Mouse (Mus musculus) kidney, postnatal 36 days (tissue): ENCODE results near the gene 9630041A04Rik.

ENCODE experiments used
- DNase-seq, 2 experiments: peaks; one replicate each; pipeline ENCODE4 v3.0.0; 2021 to 2022; ENCODE audit warnings: mixed read lengths in 2 of 2

Gene 9630041A04Rik

DNA sequence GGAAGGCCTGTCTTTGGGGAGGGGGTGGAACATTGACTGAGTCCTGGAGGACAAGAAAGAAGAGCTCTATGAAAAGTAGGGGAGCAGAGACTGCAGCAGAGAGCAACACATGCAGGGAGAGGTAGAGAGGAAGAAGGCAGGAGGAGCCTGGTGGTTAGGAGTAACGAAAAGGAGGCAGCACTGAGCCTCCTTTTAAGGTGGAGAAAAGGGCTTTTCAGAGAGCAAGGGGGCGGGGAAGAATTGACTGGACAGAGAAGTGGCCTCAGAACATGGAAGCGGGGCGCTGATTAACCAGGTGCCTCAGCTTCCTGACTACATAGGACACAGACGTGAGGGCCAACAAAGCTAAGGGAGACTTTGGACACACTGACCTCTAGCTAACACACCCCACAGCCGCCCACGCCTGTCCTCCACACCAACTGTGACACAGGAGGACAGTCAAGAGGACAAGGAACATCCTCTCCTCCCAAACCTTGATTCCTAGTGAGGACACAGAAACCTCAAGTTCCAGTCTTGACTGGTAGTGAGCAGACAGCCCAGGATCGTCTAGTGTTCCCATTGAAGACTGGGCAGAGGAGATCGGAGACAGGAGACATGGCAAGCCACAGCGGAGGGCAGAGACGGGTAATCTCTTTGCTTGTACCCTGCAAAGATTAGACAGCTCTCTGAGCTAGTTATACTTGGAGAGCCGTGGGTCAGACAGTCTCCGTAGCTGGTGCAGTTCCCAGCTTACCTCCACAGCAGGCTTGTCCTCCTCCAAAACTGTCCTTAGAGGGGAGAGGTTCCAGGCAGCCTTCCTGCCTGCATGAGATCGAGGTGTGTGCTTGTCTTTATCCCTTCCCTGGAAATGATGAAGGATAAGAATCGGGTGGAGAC, at the start of gene 9630041A04Rik:
TSS of gene 9630041A04Rik (plus strand) at position 246 of the 876 bp plus-strand sequence.
- peak; percentile 4 to 14 for DNase-seq

DNA sequence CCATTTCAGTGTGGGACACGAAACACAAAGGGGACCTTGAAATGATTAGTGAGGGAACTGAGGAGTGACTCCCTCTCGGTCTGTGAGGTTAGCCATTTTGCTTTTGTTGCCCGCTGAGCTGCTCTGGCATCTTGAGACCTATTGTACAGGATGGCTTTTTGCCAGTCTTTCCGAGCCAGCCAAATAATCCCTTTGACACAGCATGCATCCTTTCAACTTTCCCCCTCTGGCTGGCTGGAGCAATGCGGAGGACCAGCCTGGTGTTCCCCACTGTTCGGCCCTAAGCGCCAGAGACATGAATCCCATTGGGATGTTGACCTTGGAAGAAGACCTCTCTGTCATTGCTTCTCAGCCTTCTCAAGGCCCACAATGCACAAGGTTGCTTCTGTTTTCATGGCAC, 37.7 kb upstream of the 9630041A04Rik start:
- no peak for DNase-seq

DNA sequence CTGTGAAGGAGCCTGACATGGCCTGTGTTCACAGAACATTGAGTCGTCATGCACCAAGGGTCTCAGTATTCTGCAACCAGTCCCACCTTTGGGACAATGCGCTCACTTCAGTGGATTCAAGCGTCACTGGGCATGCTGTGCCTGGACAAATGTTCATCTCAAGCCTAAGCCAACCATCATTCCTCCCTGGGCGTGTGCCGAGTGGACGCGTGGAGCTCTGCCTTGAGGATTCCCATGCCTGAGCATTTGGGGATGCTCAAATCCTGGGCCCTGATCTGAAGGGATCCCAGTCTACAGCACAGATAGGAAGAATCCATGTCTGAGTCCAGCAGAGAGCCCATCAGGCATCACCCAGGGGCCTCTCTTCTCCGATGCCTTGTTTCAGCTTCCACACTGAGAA, 36.0 kb upstream of the 9630041A04Rik start:
- no peak for DNase-seq

DNA sequence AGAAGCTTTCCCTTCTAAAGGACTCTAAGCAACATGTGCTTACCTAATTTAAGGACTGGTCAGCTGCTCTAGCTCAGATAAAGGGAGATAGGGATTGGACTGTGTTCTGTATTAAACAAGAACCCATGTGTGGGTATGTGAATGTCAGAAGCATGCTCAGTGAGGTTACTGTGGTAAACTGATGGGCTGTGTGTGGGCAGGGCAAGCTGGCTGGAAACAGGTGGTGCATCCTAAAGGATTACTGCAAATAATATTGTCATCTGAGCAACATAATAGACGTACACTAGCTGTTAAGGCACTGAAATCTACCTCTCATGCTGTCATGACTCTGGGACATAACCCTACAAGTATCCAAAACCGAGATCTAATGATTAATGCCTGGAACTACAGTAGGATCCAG, 28.0 kb upstream of the 9630041A04Rik start:
- no peak for DNase-seq

DNA sequence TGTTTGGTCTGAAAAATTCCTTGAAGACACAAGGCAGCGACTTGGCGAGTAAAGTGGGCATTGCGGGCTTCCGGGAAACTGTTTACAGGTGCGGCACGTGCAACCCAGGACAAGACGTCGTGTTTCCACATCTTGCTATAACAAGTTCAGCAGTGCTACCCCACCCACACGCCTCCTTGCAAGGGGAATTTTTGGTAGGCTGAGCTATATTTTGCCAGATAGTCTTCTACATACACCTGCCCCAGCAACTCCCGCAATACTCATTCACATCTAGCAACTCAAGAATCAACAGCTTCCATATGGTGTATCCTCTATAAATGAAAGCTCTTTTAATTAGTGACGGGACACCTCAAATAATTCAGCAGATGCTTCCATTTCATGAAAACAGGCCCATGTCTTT, 20.5 kb upstream of the 9630041A04Rik start:
- DNase-seq: no peak

DNA sequence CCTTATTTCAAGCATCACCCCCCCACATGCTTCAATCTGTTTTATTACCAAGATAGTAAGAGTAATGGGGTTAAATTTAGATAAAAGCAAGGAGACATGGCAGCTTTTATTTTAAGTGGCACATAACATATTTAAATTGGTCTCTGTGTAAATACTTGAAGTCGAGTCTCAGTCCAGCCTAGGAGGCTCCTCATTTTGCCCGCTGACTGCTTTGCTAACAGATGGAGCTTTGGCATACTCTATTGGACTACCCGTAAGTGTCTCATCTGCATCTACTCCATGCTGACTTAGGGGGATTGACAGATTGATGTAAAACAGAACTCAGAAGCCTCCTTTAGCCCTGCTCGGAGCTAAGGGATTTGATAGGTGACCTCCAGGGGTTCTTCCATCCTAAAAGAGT, 17.7 kb upstream of the 9630041A04Rik start:
- no peak for DNase-seq

DNA sequence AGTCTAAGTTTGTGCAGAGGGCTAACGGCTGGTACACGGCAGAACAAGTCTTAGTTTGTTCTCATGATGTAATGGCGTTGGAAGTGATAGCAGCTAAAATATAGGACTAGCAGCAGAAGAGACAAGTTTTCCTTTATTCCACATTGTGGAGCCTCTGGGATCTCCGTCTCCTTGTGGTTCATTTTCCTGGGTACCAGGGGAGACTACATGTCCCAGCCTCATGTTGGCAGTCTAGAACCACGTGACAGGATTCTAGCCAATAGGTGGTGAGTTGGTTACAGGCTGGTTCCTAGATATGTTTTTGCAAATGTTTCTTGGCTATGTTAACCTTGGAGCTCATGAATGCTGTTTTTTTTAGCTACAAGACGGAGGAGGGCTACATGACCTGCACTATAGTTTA, 15.9 kb upstream of the 9630041A04Rik start:
- DNase-seq: no peak

DNA sequence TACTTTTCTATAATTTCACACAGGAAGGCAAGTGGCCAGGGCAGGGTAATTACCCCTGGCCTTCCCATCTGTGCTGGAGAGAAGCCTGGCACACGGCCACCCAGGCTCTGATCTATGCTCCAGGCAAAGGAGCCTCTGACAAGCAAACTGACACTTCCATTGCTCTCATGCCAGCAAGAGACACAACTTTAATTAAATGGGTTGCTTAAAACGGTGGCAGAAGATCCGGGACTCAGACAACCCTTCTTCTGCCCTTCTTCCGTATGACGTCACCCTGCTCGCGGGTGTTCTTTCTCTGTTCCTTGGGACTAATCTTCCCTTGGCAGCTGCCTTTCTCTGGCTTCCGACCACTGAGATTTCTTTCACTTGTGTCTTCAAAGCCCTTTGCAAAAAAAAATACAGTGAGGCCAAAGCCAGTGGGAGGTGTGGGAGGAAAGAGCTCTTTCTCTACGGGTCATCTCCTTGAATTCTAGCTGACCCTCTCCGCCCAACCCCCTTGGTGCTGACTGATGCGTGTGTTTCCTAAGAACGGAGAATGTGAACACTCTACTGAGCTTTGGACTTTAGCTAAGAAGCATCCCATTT, 932 bp downstream of the 9630041A04Rik start:
- peak; percentile 12 to 60 for DNase-seq

DNA sequence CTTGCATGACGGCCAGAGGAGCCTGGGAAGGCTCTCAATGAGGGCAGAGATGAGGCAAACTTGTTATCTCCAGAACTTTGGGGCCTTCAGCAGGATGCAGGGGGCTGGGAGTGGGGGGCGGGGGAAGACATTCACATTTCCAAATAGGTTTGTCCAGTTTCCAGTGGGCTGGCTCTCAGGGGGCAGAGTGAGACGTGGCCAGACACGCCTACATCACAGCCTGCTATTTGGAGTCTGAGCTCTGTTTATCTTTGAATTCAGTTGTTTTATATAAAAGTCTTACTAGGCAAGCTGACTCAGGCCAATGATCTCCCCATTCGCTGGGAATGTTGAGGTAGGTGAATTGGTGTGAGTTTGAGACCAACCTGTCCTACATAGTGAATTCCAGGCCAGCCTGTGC, 1.5 kb downstream of the 9630041A04Rik start:
- DNase-seq: no peak

DNA sequence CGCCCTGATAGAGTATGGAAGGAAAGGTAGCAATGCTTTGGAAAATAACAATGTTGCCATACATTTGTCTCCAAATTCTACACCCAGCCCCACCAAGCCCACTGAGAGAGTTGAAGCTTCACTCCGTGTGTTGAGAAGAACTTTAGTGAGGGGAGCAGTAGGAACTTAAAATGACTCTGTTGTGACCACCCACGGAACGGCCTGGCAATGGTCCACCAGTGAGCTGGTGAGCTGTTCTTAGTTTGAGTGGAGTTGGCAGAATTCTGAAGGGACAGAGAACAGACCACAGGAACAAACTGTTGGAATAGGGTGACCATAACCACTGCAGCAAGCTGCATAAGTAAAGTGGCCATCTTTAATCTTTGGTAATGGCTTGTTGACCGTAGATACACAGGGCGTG, 7.0 kb downstream of the 9630041A04Rik start:
- DNase-seq: no peak

DNA sequence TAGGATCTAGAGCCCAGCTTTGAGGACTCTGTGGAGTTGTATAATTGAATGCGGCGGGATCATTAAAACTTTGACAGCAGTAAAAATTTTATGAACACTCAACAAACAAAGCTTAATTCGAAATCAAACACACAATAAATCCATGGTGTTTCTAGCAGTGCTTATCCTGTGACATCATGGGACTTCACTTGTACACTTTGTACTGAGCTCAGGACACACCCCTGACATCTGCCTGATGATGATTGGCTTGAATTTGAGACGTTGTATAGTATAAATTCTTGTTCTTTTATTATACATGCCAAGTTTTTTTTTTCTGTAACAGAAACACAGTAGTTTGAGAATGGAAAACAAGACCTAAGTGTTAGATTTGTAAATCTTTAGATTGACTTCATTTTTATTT, 8.4 kb downstream of the 9630041A04Rik start:
- DNase-seq: no peak

DNA sequence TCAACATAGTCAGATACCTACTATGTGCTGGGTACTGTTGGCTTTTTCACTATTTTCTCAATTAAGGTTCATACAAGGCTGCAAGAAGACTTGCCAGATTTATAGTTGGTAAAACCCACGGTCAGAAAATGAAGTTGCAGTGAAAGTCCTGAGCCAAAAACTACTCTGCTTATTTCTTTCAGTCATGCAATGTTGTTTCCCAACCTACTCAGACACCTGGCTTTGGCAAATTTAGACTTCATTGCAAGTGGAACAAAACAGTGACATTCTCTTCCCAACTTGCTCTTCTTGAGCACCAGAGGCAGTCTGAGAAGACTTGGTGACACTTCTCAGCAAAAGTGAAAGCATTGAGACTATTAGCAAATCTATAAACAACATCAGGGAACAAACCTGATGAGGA, 13.7 kb downstream of the 9630041A04Rik start:
- no peak for DNase-seq

DNA sequence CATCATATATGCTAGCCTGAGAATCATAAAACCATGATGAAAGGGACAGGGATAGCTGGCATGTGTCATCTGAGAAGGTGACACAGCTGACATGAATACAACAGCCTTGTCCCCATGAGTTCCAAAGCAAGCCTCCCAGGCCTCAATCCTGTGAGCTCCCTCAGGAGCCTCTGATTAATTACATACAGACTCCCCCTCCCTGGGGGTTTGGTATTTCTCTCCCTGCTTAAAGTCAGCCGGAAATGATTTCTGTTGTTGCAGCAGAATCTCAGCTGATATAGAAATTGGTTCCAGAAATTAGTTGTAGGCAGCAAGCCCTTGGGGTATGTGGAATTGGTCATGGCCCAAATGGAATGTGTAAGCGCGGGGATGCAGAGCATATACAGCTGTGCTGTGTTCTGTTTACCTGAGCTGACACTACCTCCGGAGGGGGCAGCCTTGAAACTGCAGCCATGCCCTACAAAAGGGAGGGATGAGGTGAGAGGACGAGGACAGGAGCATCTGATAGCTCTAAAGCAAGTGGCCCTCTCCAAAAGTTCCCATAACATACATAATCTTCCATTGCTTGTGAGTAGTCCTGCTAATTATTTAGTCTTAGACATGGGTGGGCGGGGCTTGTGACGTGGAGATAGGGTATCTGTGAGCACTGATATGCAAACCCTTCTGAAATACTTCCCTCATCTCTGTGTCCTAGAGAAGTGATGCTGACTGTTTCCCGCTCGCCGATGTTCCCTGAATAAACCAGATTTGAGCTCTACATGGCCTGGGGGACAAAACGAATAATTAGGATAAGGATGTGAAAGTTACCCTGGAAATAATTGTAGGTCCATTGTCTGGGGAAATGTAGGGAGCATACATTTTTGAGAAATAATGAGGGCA, 15.7 kb downstream of the 9630041A04Rik start:
- DNase-seq: no peak

DNA sequence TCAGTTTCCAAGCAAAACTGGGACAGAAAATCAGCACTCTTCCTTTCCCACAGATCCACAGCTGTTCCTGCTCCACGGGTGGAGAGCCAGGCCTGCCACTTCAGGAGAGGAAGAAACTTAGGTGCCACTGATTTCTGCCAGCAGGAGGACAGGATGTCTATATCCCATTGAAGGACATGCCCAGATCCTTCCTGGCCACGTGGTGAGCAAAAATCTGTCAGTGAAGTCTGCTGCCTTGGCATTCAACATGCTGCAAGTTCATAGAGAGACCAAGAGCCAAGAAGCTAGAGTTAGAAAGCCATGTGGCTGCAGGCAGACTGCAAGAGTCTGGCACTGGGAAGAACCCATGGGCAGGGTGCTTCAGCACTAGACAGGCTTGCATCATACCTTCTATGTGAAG, 21.7 kb downstream of the 9630041A04Rik start:
- no peak for DNase-seq

DNA sequence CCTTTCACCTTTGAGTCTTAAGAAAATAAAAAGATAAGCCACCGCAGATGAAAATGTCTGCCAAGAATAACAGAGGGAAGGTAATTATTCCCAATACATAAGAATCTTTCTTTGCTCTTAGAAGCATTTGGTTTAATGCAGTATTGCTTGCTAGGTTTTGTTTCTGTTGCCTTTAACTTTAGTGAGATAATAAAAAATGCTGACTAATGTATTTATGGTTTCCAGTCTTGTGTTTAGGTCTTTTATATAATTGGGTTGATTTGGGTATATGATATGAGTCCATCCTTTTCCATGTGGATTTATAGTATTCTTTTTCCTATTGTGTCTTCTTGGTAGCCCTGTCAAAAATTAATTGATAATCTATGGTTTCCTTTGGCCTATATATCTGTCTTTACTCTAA, 36.2 kb downstream of the 9630041A04Rik start:
- DNase-seq: no peak

DNA sequence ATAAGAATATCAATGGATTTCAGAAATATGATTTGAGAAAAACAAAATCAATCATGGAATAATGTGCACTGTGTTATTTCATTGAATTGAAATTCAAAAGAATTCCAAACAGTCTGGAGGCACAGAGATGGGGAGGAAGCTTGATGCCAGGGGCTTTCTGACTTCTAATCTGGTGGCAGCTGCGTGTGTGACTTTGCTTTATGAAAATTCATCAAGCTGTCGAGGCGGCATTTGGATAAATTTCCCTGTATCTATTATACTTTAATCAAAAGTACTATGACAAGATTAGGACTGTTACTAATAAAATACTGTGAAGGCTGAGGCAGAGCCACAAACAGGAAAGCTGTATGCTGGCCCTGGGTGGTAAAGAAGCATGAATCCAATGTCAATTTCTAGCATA, 41.8 kb downstream of the 9630041A04Rik start:
- DNase-seq: no peak

DNA sequence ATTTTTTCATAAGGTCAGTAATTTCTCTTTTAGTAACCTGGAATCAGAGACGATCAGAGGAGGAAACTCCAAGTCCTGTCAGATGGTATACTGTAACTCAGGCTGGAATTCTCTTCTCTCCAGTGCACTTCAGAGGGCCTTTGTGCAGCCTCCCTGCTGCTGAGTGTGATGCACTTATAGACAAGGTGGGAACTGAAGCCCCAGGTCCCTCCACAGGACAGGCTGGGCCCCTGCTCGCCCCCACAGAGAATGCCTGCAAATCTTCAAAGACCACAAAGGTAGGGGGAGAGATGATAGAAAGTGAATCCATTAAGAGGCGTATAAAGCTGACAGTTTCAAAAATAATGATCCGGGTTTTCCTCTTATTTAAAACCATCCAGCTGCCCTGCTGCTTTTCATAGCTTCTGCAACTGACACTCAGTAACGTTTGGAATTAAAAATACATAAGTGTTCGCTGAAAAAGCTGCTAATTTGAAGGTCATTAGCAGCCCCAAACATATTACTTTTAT, 46.2 kb downstream of the 9630041A04Rik start:
- no peak for DNase-seq

DNA sequence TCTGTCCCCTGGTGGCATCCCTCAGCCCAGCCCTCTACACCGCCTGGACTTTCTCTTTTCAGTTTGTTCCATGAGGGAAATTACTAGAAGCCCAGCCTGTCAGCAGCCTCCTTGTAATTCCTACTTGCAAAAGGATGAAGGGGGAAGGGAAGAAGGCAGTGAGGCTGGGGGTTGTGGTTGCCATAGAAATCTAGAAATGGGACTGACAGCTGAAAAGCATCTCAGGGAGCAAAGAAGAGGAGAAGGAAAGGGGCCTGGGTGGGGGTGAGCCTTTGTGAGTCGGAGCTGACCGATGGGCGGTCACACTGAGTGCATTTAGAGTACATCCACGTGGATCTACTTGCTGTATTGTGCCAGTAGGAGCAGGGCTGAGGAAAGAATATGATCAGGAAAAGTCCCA, 47.2 kb downstream of the 9630041A04Rik start:
- DNase-seq: no peak

DNA sequence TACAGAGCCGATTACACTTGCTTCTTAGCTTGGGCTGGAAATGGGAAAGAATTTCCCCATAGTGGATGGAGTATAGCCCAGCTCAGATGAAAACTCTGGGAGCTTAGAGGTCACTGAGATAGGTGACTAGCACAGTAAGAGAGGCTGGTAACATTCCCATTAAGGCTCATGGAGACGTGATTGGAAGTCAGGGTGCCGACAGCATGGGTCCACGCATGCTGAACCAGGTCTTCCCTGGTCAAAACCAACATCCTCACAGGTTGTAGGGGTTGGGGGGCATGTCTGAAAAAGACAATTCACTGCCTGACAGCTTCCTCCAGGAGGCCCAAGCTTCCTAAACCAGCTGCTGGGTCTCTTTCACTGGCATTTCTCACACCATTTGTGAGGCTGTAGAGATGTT, 47.9 kb downstream of the 9630041A04Rik start:
- no peak for DNase-seq

DNA sequence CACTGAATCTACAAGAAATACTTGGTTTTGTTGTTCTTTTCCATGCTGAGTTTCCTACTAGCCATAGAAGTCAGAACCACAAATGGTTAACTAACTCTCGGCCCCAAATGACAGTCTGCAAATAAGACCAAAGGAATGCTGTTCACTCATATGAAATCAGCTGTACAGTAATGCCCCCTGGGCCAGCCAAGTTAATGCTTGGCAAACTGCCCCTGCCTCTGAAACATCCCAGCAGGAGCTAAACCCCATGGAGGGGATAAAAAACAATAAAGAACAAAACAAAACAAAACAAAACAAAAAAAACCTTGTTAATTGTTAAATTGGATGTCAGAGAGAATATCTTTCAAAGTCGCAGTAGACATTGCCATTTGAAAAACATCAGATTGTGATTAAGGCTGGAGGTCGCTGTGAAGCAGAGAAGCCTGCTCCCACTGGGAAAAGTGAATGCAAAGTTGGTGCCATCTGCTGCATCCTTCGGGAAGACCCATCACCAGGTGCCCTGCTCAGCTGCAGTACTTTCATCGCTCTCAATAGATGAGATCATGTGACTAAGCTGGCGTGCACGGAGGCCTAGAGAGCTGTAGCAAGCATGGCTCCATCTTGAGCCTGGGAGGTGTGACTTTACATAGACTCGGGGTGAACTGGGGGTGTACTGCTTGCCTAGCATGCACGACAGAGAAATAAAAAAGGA, 49.7 kb downstream of the 9630041A04Rik start:
- DNase-seq: no peak

DNA sequence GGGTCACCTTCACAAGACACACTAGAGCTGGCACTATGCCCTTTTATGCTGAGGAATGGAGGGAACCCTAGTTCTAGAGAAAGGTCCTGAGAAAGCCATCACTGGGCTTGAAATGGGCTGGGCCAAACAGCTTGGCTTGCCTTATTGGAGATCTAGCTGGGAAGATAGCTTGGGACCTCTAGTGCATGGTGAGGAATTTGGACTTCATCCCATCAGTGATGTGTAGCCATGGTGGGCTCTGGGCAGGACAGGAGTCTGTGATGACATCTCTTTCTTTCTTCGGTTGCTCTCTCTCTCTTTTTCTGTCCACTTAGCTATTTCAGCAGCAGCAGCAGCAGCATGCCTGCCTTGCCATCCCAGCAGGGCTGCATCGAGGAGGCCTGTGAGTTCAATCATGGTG, 53.4 kb downstream of the 9630041A04Rik start:
- no peak for DNase-seq

DNA sequence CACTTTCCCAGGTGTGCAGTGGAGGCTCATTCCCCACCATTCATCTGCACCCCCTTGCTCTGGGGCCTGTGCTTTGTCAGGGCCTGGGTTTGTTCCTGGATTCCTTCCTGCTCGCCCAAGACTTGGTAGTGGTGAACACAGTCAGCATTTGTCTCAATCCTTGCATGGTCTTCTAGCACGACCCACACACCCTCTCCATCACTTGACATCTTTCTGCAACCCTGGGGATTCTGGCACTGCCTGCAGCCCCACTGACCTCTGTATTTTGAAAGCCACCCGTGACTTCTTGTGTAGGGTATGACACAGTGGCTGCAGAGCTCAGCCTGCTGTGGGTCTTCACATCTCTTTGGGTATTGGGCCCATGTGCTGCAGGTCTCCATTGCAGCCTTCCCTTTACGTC, 57.1 kb downstream of the 9630041A04Rik start:
- no peak for DNase-seq

DNA sequence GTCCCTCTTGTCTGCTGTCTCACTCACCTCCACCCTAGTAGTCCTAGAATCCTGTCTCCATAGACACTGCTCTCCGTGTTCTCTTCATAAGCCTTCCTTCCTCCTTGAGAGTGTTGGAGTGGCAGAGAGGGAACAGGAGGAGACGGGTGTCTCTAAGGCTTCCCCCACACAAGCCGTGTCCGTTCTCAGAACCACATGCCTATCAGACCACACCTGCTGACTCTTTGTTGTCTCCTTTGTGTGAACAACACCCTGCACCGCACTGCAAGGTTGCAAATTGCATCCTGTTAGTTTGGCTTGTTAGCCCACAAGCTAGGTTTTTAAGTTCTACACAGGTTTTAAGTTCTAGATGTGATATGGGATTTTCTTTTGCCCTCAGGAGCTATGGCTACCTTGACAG, 57.7 kb downstream of the 9630041A04Rik start:
- DNase-seq: no peak
